Mouse (Mus musculus) olfactory bulb, adult 2 months (tissue): ENCODE results near the gene Atp6v1e1.

ENCODE experiments used
- CTCF ChIP-seq: fragments of 200-500 bp; IDR thresholded peaks from 2 replicates; pipeline ENCODE4 v1.5.1; 2012; ENCODE audit warnings: low read depth, mild to moderate bottlenecking, low read length, moderate library complexity; ENCODE audit not compliant: insufficient read depth
- POLR2A ChIP-seq: fragments of 200-500 bp; IDR thresholded peaks from 2 replicates; pipeline ENCODE4 v1.6.1; 2012; ENCODE audit warnings: mild to moderate bottlenecking, low read depth, low read length, moderate library complexity; ENCODE audit not compliant: insufficient read depth

DNA sequence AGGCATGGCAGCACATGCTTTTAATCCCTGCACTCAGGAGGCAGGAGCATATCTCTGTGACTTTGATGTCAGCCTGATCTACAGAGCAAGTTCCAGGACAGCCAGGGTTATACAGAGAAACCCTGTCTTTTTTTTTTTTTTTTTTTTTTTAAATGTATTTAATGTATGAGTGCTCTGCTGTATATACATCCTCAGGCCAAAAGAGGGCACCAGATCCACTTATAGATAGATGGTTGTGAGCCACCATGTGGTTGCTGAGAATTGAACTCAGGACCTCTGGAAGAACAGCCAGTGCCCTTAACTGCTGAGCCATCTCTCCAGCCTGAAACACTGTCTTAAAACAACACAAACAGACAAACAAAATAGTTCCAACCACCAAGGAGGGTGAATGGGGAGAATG is 33.7 kb downstream of the Atp6v1e1 start:
- TF ChIP-seq POLR2A: no peak
- TF ChIP-seq CTCF: no peak
